Mouse (Mus musculus) gastrocnemius, postnatal 10 days (tissue): Measurements from ENCODE around the gene Osbp. TPM values are rescaled to one million over a fixed set of nuclear protein-coding genes. Genes with fewer than 3 reads are reported as not detected.

ENCODE experiments used
- DNase-seq: peaks from one replicate; pipeline ENCODE4 v3.0.0; 2021; ENCODE audit warnings: mixed read lengths
- microRNA-seq, 2 experiments: library from miRNA; unstranded; fragments of <30 nt; microRNA quantifications; one replicate each; pipeline ENCODE4 v1.2.0; 2021
- total RNA-seq, 2 experiments: library from RNA; stranded (reverse); gene quantifications; 2 replicates each; pipeline ENCODE4 v1.2.3; 2021

The Osbp gene
- total RNA-seq, 2 experiments from 2014 or later = 77.5 to 77.9 TPM

GRCm38 (mm10) chr19:12010916-12011559 is 45.3 kb downstream of the Osbp start:
- DNase-seq = peak; percentile 48

- DNase-seq = peak; percentile 87
Measured at GRCm38 (mm10) chr19:12011560-12012556, 46.1 kb downstream of the Osbp start.

GRCm38 (mm10) chr19:12012615-12013014 is 46.9 kb downstream of the Osbp start:
- no peak for DNase-seq

GRCm38 (mm10) chr19:12013228-12013627 is 47.5 kb downstream of the Osbp start:
- DNase-seq = peak; percentile 32

- no peak for DNase-seq
Measured at GRCm38 (mm10) chr19:12015708-12016107, 50.0 kb downstream of the Osbp start.

GRCm38 (mm10) chr19:12016192-12016591 is 50.5 kb downstream of the Osbp start:
- no peak for DNase-seq

- no peak for DNase-seq
Measured at GRCm38 (mm10) chr19:12024149-12024548, 58.4 kb downstream of the Osbp start.

- DNase-seq = no peak
Measured at GRCm38 (mm10) chr19:12025333-12025732, 59.6 kb downstream of the Osbp start.

GRCm38 (mm10) chr19:12026606-12027005 is 60.9 kb downstream of the Osbp start:
- no peak for DNase-seq

- DNase-seq = no peak
Measured at GRCm38 (mm10) chr19:12037727-12038126, 72.0 kb downstream of the Osbp start.

GRCm38 (mm10) chr19:12041217-12041616 is 75.5 kb downstream of the Osbp start, which contains the start of gene Olfr1423:
Gene Olfr1423 (minus strand): TSS chr19:12041317.
- DNase-seq = no peak

- DNase-seq = no peak
Measured at GRCm38 (mm10) chr19:12043163-12043562, 77.4 kb downstream of the Osbp start.

Small RNA genes lying within 50 kb of the gene (microRNA-seq; reads per million reads assigned to microRNA genes)
- gene Mir6994 = 2.0 to 2.9 reads per million in 2 experiments

Other genes with a start within 250 kb of the Osbp start
- gene Gif, start 218.4 kb upstream of the Osbp start, total RNA-seq = not detected
- 10 to 100 TPM; 37.4 to 46.0 TPM for gene Mrpl16, start 195.6 kb upstream of the Osbp start, total RNA-seq
- 1 to 10 TPM; 2.0 to 2.4 TPM for gene Stx3, start 146.5 kb upstream of the Osbp start, total RNA-seq
- not detected for gene Olfr1417, start 126.7 kb upstream of the Osbp start, total RNA-seq
- not detected for gene Olfr1418, start 104.9 kb upstream of the Osbp start, total RNA-seq
- gene Olfr1419, start 90.8 kb upstream of the Osbp start, total RNA-seq = not detected
- not detected for gene Olfr1420, start 79.4 kb upstream of the Osbp start, total RNA-seq
- 10 to 100 TPM; 25.1 to 28.3 TPM for gene Patl1, start 53.5 kb upstream of the Osbp start, total RNA-seq
- gene Olfr1423, start 75.4 kb downstream of the Osbp start, total RNA-seq = not detected
- not detected for gene Olfr1424, start 96.7 kb downstream of the Osbp start, total RNA-seq
- not detected for gene Olfr1425, start 111.8 kb downstream of the Osbp start, total RNA-seq
- not detected for gene Olfr1426, start 126.1 kb downstream of the Osbp start, total RNA-seq
- not detected for gene Olfr1427, start 137.4 kb downstream of the Osbp start, total RNA-seq
- gene Olfr1428, start 150.0 kb downstream of the Osbp start, total RNA-seq = not detected
- gene Olfr76, start 157.3 kb downstream of the Osbp start, total RNA-seq = not detected
- not detected for gene Olfr1555-ps1, start 204.2 kb downstream of the Osbp start, total RNA-seq
- gene Olfr1431, start 234.7 kb downstream of the Osbp start, total RNA-seq = not detected